ENCODE assay signal across 21 mouse cellular contexts in genomic region chr11:10841083-10841482, GRCm38 (mm10).
DNase-seq lines count a peak whose midpoint lies in the region; ATAC-seq and TF ChIP-seq lines count a peak whose summit lies in the region.
"Had no signal": no experiment of that assay in that cellular context is flagged by ENCODE, and none has a peak within 500 bp of the region (broad histone marks: within the 10 kb centered on the region; RNA-seq: fewer than 3 reads in every experiment).

No protein-coding gene starts in this region.

- H3K36me3 ChIP-seq in heart, embryonic 11.5 days (ENCODE audit: control insufficient read depth, insufficient read depth, low read length): no peaks in the 10 kb centered on the region
- no peaks in the 10 kb centered on the region for H3K36me3 ChIP-seq in kidney, postnatal 0 days (ENCODE audit: insufficient read depth, low read length)
- H3K36me3 ChIP-seq: forebrain, embryonic 15.5 days; hindbrain, embryonic 12.5 days; midbrain, embryonic 10.5 days; neural tube, embryonic 13.5 days had no signal

- no peaks in the 10 kb centered on the region for H3K9me3 ChIP-seq in heart, embryonic 11.5 days (replicated peaks; ENCODE audit: control insufficient read depth, low read length)
- H3K9me3 ChIP-seq in kidney, postnatal 0 days (replicated peaks; ENCODE audit: low read length): no peaks in the 10 kb centered on the region
- H3K9me3 ChIP-seq: forebrain, embryonic 15.5 days; hindbrain, embryonic 12.5 days; midbrain, embryonic 10.5 days; neural tube, embryonic 13.5 days had no signal

- WGBS in heart, embryonic 11.5 days (ENCODE audit: insufficient replicate concordance): 51% methylated on average over 4 of the region's 4 CpGs
- WGBS in kidney, postnatal 0 days: 67% methylated on average over 4 of the region's 4 CpGs

- no peak for TF ChIP-seq CTCF in kidney, postnatal 0 days (IDR thresholded peaks at IDR 0.05; ENCODE audit: low read depth)

- intact Hi-C loops in heart, postnatal 14 days (cut with DNase I): no loop called here

- H3K9ac ChIP-seq in heart, embryonic 11.5 days (ENCODE audit: low read depth, low read length): no peak overlapping the region
- H3K9ac ChIP-seq in kidney, postnatal 0 days (ENCODE audit: low read depth, low read length): no peak overlapping the region
- H3K9ac ChIP-seq: forebrain, embryonic 15.5 days; hindbrain, embryonic 12.5 days; neural tube, embryonic 13.5 days had no signal

- DNase-seq in heart, postnatal 14 days: no peak
- DNase-seq in kidney, postnatal 0 days (ENCODE audit: low spot score): peak; percentile 1
- no peak for DNase-seq in kidney, postnatal 14 days
- DNase-seq in R1 (ENCODE audit: low read depth, low spot score): peak; percentile 1
- DNase-seq in frontal cortex, postnatal 14 days (ENCODE audit: low spot score in 2 of 2): peak; percentile 5 to 10
- no peak for DNase-seq in urinary bladder, postnatal 14 days (ENCODE audit: low spot score)
- DNase-seq: adrenal gland, postnatal 10 days; B cell, adult 2 months; cerebellum, adult 11-12 months; cerebellum, postnatal 25 days; gastrocnemius, postnatal 25 days; lung, adult 2 months; lung, postnatal 36 days; thymus, adult 18-20 months had no signal

- no peaks in the 10 kb centered on the region for H3K27me3 ChIP-seq in heart, embryonic 11.5 days (ENCODE audit: control insufficient read depth, insufficient read depth, low read length)
- no peaks in the 10 kb centered on the region for H3K27me3 ChIP-seq in kidney, postnatal 0 days (ENCODE audit: insufficient read depth, low read length)
- H3K27me3 ChIP-seq: forebrain, embryonic 15.5 days; hindbrain, embryonic 12.5 days; neural tube, embryonic 13.5 days had no signal

- ATAC-seq in heart, embryonic 11.5 days (replicated peaks; ENCODE audit: insufficient number of reproducible peaks, low FRiP score, low TSS enrichment): 0 out of 2 replicates have a peak, but pooled peaks have one; percentile 39
- ATAC-seq in kidney, postnatal 0 days (replicated peaks; ENCODE audit: low FRiP score, low read depth): no peak
- ATAC-seq: forebrain, embryonic 15.5 days had no signal

- peak overlapping the region; percentile 31; the same call in 1 of the 2 replicates for H3K4me2 ChIP-seq in heart, embryonic 11.5 days
- no peak overlapping the region for H3K4me2 ChIP-seq in kidney, postnatal 0 days (ENCODE audit: low read length)
- H3K4me2 ChIP-seq: forebrain, embryonic 15.5 days; hindbrain, embryonic 12.5 days; liver, embryonic 11.5 days; neural tube, embryonic 13.5 days had no signal

- H3K4me3 ChIP-seq in heart, embryonic 11.5 days (ENCODE audit: low read depth, low read length): no peak overlapping the region
- H3K4me3 ChIP-seq in kidney, postnatal 0 days (replicated peaks; ENCODE audit: low read depth, low read length): no peak overlapping the region
- H3K4me3 ChIP-seq: erythroblast, embryonic 14.5 days; forebrain, embryonic 15.5 days; hindbrain, embryonic 12.5 days; midbrain, embryonic 10.5 days; neural tube, embryonic 13.5 days had no signal

- no peak overlapping the region for H3K27ac ChIP-seq in heart, embryonic 11.5 days (ENCODE audit: low read depth, low read length)
- H3K27ac ChIP-seq in kidney, postnatal 0 days: no peak overlapping the region
- H3K27ac ChIP-seq: forebrain, embryonic 15.5 days; hindbrain, embryonic 12.5 days; midbrain, embryonic 10.5 days; neural tube, embryonic 13.5 days had no signal

- no peaks in the 10 kb centered on the region; the same call in 1 of the 2 replicates for H3K4me1 ChIP-seq in heart, embryonic 11.5 days (ENCODE audit: control insufficient read depth, insufficient read depth, low read length)
- H3K4me1 ChIP-seq in kidney, postnatal 0 days (replicated peaks; ENCODE audit: insufficient read depth, low read length): no peaks in the 10 kb centered on the region
- H3K4me1 ChIP-seq: forebrain, embryonic 15.5 days; hindbrain, embryonic 12.5 days; midbrain, embryonic 10.5 days; neural tube, embryonic 13.5 days had no signal

Comparison
In these comparisons a context has a peak if more than half of its experiments do, and no peak if none do; other contexts are left out.
1. DNase-seq: peak in kidney, postnatal 0 days (single experiment), R1 (single experiment) and frontal cortex, postnatal 14 days (2 of 2); none in heart, postnatal 14 days (0 of 2), kidney, postnatal 14 days (single experiment) and urinary bladder, postnatal 14 days (single experiment).